Mouse (Mus musculus) ovary, adult 18-20 months (tissue): ENCODE measurements around the gene Tmprss11d.
"Not testable (repeated sequence)": the region's sequence is repeated elsewhere in the genome, so short reads cannot be mapped to it uniquely, and the experiment has no call there.

Source experiments
- DNase-seq: peaks from one replicate; pipeline ENCODE4 v3.0.0; 2022; ENCODE audit warnings: low spot score, mixed read lengths

The Tmprss11d gene

DNA sequence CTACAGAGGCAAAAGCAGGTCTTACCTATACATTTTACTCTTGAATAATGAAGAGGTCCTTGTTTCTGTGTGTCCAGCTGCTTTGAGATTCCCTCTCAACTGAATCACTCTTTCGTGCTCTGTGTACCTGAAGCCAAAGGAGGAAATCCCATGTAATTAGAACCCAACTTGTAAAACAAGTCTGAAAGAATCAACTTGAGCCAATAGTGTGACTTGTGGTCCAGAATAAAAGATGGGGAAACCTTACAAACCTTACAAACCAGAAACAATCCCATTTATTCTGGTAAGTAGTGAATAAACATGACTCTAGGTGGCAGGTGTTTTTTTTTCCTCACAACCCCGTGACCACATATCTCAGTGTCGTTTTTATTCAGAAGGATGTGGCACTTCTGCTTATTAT is at the start of gene Tmprss11d:
Tmprss11d (minus strand) TSS at position 101 of the 400 bp plus-strand sequence.
- DNase-seq, result no peak

- no peak for DNase-seq
Measured at GRCm38 (mm10) chr5:86421323-86422028, 48.3 kb upstream of the Tmprss11d start.

- DNase-seq, result no peak
Measured at GRCm38 (mm10) chr5:86419494-86419893, 46.3 kb upstream of the Tmprss11d start.

- DNase-seq, result no peak
Measured at GRCm38 (mm10) chr5:86414280-86414679, 41.1 kb upstream of the Tmprss11d start.

- no peak for DNase-seq
Measured at GRCm38 (mm10) chr5:86410815-86411214, 37.6 kb upstream of the Tmprss11d start.

DNA sequence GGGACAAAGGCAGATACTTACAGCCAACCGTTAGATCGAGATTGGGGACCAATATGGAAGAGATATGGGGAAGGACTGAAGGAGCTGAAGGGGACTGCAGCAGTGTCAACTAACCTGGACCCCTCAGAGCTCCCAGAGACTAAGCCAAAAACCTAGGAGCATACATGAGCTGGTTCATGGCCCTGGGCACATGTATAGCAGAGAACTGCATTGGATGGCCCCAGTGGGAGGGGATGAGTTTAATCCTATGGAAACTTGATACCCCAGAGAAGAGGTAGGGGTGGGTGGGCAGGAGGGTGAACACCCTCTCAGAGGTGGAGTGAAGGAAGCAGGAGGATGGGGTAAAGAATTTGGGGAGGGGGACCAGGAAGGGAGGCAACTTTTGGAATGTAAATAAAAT is 34.7 kb upstream of the Tmprss11d start:
- no peak for DNase-seq

DNA sequence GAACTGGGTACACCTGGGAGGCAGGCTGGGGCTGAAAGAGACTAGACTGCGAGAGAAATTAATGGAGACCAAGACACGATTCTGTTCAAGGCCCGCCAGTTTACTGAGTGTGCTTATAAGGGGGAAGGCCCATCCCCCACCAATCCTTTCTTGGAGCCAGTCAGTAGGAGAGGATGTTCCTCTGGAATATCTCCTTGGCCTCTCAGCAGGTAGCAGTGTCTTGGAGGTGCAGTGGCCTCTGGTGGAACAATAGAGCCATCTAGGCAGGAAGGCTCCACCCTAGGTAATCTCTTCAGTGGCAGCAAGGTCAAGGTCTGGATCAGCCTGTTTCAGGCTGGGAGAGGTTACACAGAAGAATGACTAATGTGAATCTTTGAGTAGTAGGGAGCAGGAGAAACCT is 34.0 kb upstream of the Tmprss11d start:
- no peak for DNase-seq

- no peak for DNase-seq
Measured at GRCm38 (mm10) chr5:86359412-86359985, 13.7 kb downstream of the Tmprss11d start.

DNA sequence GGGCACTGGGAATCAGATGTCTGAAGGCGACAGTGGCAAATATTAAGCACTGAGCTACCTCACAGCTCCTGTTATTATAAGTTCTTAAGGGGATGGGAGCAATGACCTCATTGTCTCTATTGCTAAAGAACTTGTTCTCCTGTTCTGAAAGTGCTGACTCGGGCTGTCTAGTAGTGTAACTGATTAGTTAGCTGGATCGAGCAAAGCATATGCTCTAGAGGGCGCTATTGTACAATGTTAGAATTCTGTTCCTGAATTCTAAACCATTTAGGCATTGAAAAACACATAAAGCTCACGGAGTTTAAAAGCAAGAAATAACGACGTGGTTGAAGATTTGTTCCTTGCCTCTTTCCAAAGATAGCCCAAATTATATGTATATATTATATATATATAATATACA is 20.3 kb downstream of the Tmprss11d start:
- DNase-seq, result no peak

DNA sequence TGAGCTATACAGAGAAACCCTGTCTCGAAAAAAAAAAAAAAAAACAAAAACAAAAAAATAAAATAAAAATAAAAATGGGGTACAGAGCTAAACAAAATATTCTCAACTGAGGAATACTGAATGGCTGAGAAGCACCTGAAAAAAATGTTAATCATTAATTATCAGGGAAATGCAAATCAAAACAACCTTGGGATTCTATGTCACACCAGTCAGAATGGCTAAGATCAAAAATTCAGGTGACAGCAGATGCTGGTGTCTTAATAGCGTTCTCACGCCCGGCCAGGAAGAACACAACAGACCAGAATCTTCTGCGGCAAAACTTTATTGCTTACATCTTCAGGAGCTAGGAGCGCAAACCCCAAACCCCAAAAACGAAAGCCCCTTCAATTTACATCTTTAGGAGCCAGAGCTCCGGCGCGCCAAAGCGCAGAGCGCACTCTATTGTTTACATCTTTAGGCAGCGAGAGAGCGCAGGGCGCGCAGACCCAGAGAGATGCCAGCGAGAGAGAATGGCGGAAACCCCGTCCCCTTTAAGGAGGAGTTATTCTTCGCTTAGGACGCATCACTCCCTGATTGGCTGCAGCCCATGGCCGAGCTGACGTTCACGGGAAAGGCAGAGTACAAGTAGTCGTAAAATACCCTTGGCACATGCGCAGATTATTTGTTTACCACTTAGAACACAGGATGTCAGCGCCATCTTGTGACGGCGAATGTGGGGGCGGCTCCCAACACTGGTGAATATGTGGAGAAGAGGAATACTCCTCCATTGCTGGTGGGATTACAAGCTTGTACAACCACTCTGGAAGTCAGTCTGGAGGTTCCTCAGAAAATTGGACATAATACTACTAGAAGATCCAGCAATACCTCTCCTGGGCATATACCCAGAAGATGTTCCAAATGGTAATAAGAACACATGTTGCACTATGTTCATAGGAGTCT is 54.9 kb downstream of the Tmprss11d start:
- DNase-seq, result not testable (repeated sequence)

DNA sequence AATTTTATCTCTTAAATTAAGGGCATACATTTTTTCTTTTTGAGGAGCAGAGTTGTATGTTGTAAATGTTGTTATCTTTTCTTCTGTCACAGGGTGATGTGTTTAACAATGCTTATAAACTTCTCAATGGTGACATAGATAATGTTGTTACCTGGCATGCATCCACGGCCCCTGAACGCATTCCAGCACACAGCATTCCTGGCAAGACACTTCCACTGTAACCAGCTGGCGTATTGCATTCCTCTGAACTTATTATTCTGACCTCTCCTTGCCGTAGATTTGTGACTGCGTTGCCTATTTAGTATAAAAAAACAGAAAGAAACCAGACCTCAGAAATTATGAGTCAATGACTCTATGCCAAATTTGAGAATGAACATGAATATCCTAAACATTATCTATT is 67.1 kb downstream of the Tmprss11d start:
- DNase-seq, result no peak

DNA sequence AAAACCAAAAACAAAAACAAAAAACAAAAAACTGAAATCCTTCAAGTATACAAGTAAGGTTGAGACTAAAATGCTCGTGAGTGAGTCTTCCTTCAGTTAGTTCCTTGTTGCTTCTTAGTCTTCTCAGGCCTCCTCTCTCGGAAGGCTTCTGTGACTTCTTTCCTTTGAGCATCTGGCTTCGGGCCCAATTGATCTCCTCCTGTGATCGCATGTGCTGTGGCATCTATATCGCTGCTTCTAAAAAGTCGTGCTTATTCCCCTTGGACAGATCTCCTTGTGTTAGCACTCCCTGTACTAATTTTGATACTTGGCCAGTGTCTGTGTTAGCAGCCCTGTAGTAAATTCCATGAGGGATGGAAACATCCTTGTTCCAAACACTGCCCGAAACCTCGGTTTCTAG is 69.3 kb downstream of the Tmprss11d start:
- no peak for DNase-seq

GRCm38 (mm10) chr5:86289208-86289607 is 84.0 kb downstream of the Tmprss11d start, which contains the start of gene Tmprss11c:
Gene Tmprss11c (minus strand): TSS chr5:86289308.
- no peak for DNase-seq
